Mouse (Mus musculus): ENCODE measurements around the gene Xkr8. TPM values are rescaled to one million over a fixed set of nuclear protein-coding genes. Genes with fewer than 3 reads are reported as not detected.

Gene Xkr8
- polyA plus RNA-seq, 1 experiment from 2014 or later = 7.4 TPM

DNA sequence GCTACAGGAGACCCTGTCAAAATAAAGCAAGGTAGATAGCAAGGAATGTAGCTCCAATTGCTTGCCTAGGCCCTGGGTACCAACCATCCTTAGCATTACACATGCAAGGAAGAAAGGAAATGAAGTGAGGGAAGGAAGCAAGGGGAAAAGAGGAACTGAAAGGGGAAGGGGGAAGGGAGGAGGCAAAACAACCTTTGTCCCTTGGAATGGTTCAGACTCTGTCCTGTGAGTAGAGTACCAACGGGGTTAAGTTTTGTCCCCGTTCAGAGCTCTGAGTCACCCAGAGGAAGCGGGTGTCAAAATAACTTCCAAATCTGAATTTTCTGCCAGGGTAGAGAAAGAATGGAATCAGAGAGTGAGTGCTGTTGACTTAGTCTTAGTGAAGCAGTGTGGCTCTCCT lies 27.9 kb upstream of the Xkr8 start:
- Histone ChIP-seq H3K36me3 (replicated peaks; ENCODE audit: control insufficient read depth, insufficient read depth) (no peaks in the 10 kb centered on the region), H3K9me3 (ENCODE audit: control insufficient read depth, low read length) (no peaks in the 10 kb centered on the region), H3K4me3 (replicated peaks; ENCODE audit: low read length) (no peak overlapping the region), H3K4me1 (replicated peaks; ENCODE audit: control insufficient read depth, insufficient read depth, low read length) (peaks cover 4% of the 10 kb centered on the region; the same call in 1 of the 2 replicates), H3K9ac (no peak overlapping the region), H3K27ac (no peak overlapping the region), H3K27me3 (ENCODE audit: control insufficient read depth, insufficient read depth, low read length) (peaks cover 15% of the 10 kb centered on the region; the same call in 1 of the 2 replicates), H3K4me2 (replicated peaks) (no peak overlapping the region)
- 74% methylated on average over 3 of the region's 3 CpGs for WGBS
- ATAC-seq (ENCODE audit: low FRiP score) (no peak), DNase-seq (ENCODE audit: low spot score) (no peak)

DNA sequence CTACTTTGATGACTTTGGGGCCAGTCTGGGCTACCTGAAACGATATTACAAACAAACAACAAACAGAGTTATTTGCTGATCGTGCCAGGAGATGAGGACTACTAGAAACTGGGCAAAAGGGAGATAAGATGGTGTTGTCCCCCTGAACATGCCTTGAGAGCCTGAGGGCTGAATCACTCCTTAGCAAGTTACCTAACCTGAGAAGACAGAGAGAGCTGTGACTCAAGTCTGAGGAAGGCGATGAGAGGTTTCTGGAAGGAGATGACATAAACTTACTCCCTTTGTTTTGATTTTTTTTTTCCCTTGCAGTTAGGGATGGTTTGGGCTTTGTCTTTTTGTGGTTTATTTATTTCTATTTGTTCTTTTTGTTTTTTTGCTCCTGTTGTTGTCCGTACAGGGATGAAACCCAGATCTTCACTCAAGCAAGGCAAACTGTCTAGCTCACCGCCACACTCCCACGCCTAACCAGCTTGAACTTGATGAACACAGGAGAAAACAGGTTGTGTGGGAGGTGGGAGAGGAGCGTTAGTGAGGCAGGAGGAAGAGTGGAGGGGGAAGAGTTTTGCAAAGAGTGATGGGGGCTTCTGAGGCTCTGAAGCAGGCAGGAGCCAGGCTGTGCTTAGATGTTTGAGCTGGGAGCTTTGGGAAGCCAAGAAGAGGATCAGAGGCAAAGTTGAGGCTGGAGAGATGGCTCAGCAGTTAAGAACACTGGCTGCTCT lies 25.4 kb upstream of the Xkr8 start:
- no peak overlapping the region for H3K4me3 ChIP-seq (replicated peaks; ENCODE audit: low read length)
- no peak overlapping the region for H3K9ac ChIP-seq
- no peak overlapping the region for H3K4me2 ChIP-seq (replicated peaks)
- H3K36me3 ChIP-seq (replicated peaks; ENCODE audit: control insufficient read depth, insufficient read depth) = no peaks in the 10 kb centered on the region
- peaks cover 4% of the 10 kb centered on the region; the same call in 1 of the 2 replicates for H3K4me1 ChIP-seq (replicated peaks; ENCODE audit: control insufficient read depth, insufficient read depth, low read length)
- peaks cover 15% of the 10 kb centered on the region; the same call in 1 of the 2 replicates for H3K27me3 ChIP-seq (ENCODE audit: control insufficient read depth, insufficient read depth, low read length)
- no peak for DNase-seq (ENCODE audit: low spot score)
- WGBS = 87% methylated on average over 7 of the region's 7 CpGs
- H3K27ac ChIP-seq = no peak overlapping the region
- no peaks in the 10 kb centered on the region for H3K9me3 ChIP-seq (ENCODE audit: control insufficient read depth, low read length)
- no peak for ATAC-seq (ENCODE audit: low FRiP score)

DNA sequence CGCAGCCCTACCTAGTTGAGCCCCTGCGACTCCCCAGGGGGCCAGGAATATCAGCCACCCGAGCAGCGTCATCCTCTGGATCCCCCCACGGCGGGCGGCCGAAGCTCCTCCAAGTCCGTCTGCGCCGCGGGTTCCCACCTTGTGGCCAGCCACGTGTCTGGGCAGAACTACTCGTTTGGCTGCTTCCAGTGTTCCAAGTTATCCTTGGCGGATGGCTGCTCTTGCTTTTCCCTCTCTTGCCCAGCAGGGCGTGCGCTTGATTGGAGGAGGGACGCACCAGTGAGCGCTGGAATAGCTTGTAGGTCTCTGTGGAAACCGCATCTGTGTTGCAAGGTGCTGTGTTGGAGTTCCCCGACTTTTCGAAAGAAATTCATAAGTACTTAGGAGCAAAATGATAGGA lies 24.6 kb upstream of the Xkr8 start, which contains the start of gene Smpdl3b:
Smpdl3b (minus strand) TSS at position 279 of the 400 bp plus-strand sequence.
- Histone ChIP-seq H3K27me3 (ENCODE audit: control insufficient read depth, insufficient read depth, low read length) (peaks cover 15% of the 10 kb centered on the region; the same call in 1 of the 2 replicates), H3K4me2 (replicated peaks) (peak within 1 kb of the TSS; percentile 69), H3K27ac (no peak within 1 kb of the TSS), H3K4me3 (replicated peaks; ENCODE audit: low read length) (peak within 1 kb of the TSS; percentile 31), H3K4me1 (replicated peaks; ENCODE audit: control insufficient read depth, insufficient read depth, low read length) (peaks cover 4% of the 10 kb centered on the region; the same call in 1 of the 2 replicates), H3K9me3 (ENCODE audit: control insufficient read depth, low read length) (no peaks in the 10 kb centered on the region), H3K9ac (peak within 1 kb of the TSS; percentile 48), H3K36me3 (replicated peaks; ENCODE audit: control insufficient read depth, insufficient read depth) (no peaks in the 10 kb centered on the region)
- ATAC-seq (ENCODE audit: low FRiP score) (peak; percentile 71; the same call in 1 of the 2 replicates), DNase-seq (ENCODE audit: low spot score) (peak; percentile 70)
- 1% methylated on average over 22 of the region's 22 CpGs for WGBS

DNA sequence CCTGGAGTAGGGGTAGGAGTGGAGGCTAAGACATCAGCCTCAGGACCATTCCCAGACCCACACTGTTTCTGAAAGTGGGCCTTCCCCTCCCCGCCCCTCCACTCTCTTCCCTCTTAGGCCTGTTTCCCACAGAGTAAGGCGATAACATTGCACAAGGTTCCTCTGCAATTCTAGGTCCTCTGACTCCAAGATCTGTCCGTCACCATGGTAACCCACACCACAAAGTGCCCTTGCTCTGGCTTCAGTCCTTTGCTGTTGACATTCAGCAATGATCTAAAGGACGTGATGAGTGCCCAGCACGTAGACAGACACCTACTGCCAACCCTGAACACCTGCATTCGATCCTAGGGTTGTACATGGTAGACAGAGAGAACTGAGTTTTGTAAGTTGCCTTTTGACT lies 20.6 kb upstream of the Xkr8 start:
- Histone ChIP-seq H3K27me3 (ENCODE audit: control insufficient read depth, insufficient read depth, low read length) (peaks cover 15% of the 10 kb centered on the region; the same call in 1 of the 2 replicates), H3K4me3 (replicated peaks; ENCODE audit: low read length) (no peak overlapping the region), H3K27ac (no peak overlapping the region), H3K36me3 (replicated peaks; ENCODE audit: control insufficient read depth, insufficient read depth) (no peaks in the 10 kb centered on the region), H3K4me1 (replicated peaks; ENCODE audit: control insufficient read depth, insufficient read depth, low read length) (peaks cover 4% of the 10 kb centered on the region; the same call in 1 of the 2 replicates), H3K9me3 (ENCODE audit: control insufficient read depth, low read length) (no peaks in the 10 kb centered on the region), H3K9ac (no peak overlapping the region), H3K4me2 (replicated peaks) (no peak overlapping the region)
- no peak for ATAC-seq (ENCODE audit: low FRiP score)
- WGBS = 78% methylated on average over 6 of the region's 6 CpGs
- DNase-seq (ENCODE audit: low spot score) = no peak

DNA sequence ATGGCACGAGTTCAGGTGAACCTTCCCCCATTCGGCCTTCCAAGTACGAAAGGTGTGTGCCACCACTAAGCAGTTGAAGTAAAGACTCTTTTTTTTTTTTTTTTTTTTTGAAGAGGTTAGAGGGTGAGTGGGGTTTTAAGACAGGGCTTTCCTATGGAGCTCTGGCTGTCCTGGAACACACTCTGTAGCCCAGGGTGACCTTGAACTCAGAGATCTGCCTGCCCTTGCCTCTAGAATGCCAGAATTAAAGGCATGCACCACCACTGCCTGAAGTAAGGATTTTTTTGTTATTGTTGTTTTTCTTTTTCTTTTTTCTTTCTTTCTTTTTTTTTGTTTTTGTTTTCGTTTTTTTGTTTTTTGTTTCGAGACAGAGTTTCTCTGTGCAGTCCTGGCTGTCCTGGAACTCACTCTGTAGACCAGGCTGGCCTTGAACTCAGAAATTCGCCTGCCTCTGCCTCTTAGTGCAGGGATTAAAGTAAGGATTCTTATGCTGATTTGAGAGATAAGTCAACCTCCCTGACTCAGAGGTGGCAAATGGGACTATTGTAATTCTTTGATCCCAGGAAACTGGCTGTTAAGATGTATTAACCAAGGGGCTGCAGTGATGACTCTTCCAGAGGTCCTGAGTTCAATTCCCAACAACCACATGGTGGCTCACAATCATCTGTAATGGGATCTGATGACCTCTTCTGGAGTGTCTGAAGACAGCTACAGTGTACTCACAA lies 17.1 kb upstream of the Xkr8 start:
- DNase-seq (ENCODE audit: low spot score) (no peak), ATAC-seq (ENCODE audit: low FRiP score) (no peak)
- H3K9me3 ChIP-seq (ENCODE audit: control insufficient read depth, low read length) = no peaks in the 10 kb centered on the region
- H3K36me3 ChIP-seq (replicated peaks; ENCODE audit: control insufficient read depth, insufficient read depth) = no peaks in the 10 kb centered on the region
- peaks cover 3% of the 10 kb centered on the region; the same call in 1 of the 2 replicates for H3K4me1 ChIP-seq (replicated peaks; ENCODE audit: control insufficient read depth, insufficient read depth, low read length)
- no peak overlapping the region for H3K4me3 ChIP-seq (replicated peaks; ENCODE audit: low read length)
- WGBS = 83% methylated on average over 6 of the region's 6 CpGs
- no peak overlapping the region for H3K9ac ChIP-seq
- no peak overlapping the region for H3K27ac ChIP-seq
- no peak overlapping the region for H3K4me2 ChIP-seq (replicated peaks)
- no peaks in the 10 kb centered on the region for H3K27me3 ChIP-seq (ENCODE audit: control insufficient read depth, insufficient read depth, low read length)

DNA sequence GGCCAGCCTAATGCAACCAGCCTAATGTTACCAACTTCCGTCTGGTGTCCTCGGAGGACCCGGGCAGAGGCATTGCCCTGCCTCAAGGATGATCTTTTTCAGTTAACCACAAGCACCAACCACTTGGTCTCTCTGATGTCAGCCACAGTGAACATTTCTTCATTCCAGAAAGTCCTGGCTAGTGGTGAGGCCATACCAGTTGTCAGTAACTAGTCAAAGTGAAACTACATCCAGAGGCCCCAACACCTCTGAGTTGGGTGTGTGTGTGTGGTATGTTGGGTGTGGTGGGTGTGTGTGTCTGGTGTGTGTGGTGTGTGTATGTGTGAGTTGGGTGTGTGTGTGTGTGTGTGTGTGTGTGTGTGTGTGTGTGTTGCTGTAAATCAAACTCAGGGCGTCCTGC lies 16.4 kb upstream of the Xkr8 start:
- Histone ChIP-seq H3K4me2 (replicated peaks) (no peak overlapping the region), H3K27me3 (ENCODE audit: control insufficient read depth, insufficient read depth, low read length) (no peaks in the 10 kb centered on the region), H3K9me3 (ENCODE audit: control insufficient read depth, low read length) (no peaks in the 10 kb centered on the region), H3K27ac (no peak overlapping the region), H3K9ac (no peak overlapping the region), H3K4me3 (replicated peaks; ENCODE audit: low read length) (no peak overlapping the region), H3K4me1 (replicated peaks; ENCODE audit: control insufficient read depth, insufficient read depth, low read length) (peaks cover 9% of the 10 kb centered on the region), H3K36me3 (replicated peaks; ENCODE audit: control insufficient read depth, insufficient read depth) (no peaks in the 10 kb centered on the region)
- ATAC-seq (ENCODE audit: low FRiP score) (no peak), DNase-seq (ENCODE audit: low spot score) (no peak)
- WGBS = 94% methylated on average over 4 of the region's 4 CpGs

DNA sequence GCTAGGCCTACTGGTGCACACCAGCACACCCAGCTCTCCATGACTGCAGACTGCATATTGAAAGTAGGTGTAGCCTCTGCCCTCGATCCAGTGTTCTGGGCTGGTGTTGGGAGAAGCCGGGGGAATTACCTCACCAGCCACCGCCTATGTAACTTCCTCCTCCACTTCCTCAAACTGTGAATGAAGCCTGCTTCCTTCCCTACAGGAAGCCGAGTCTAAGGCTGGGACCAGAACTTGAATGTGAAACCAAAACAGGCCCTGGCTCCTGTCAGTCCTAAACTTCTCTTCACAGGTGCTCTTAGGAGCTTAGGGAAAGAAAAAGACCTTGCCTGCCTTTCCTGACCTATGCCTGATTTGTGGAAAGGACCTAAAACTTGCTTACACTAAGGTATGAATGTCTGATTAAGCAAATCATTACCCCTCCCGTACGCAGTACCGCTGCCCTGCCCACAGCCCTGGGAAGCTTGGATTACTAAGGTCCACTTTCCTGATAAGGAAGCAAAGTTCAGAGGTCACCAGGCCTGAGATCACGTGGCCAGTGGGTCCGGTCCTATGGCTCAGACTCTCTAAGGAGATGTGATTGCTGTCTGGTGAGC lies 15.4 kb upstream of the Xkr8 start:
- ATAC-seq (ENCODE audit: low FRiP score) = no peak

DNA sequence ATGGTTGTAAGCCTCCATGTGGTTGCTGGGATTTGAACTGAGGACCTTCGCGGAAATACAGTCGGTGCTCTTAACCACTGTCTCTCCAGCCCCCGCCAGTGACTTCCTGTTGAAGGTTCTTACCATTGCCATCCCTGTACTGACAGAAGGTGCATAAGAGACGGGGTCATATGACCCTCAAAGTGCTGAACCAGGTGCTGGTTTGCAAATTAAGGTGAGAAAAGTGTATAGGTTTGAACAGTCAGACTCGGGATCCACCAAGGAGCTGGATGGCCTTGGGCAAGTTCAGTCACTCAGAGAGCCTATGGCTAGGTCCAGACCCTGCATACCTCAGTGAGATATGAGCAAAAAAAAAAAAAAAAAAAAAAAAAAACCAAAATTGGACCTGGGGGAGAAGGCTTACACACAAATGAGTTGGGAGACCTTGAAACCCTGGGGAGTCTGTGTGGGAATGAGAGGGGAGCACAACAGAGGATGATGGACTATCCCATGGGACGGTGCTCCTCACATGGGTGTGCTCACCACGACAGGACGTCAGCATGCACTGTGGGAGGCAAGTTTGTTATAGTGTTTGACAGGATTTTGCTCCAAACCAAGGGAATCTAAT lies 14.7 kb upstream of the Xkr8 start:
- ATAC-seq (ENCODE audit: low FRiP score) = no peak
- no peak for DNase-seq (ENCODE audit: low spot score)
- no peaks in the 10 kb centered on the region for H3K36me3 ChIP-seq (replicated peaks; ENCODE audit: control insufficient read depth, insufficient read depth)
- no peaks in the 10 kb centered on the region for H3K27me3 ChIP-seq (ENCODE audit: control insufficient read depth, insufficient read depth, low read length)
- peaks cover 14% of the 10 kb centered on the region for H3K4me1 ChIP-seq (replicated peaks; ENCODE audit: control insufficient read depth, insufficient read depth, low read length)
- no peak overlapping the region for H3K4me2 ChIP-seq (replicated peaks)
- no peaks in the 10 kb centered on the region for H3K9me3 ChIP-seq (ENCODE audit: control insufficient read depth, low read length)
- no peak overlapping the region for H3K4me3 ChIP-seq (replicated peaks; ENCODE audit: low read length)
- H3K9ac ChIP-seq = no peak overlapping the region
- WGBS = 82% methylated on average over 9 of the region's 9 CpGs
- H3K27ac ChIP-seq = no peak overlapping the region

More for the DNA sequence above, 15.4 kb upstream of the Xkr8 start:
- H3K4me2 ChIP-seq (replicated peaks) = no peak overlapping the region
- H3K9me3 ChIP-seq (ENCODE audit: control insufficient read depth, low read length) = no peaks in the 10 kb centered on the region
- H3K9ac ChIP-seq = no peak overlapping the region
- H3K4me1 ChIP-seq (replicated peaks; ENCODE audit: control insufficient read depth, insufficient read depth, low read length) = peaks cover 14% of the 10 kb centered on the region
- 77% methylated on average over 9 of the region's 9 CpGs for WGBS
- no peaks in the 10 kb centered on the region for H3K27me3 ChIP-seq (ENCODE audit: control insufficient read depth, insufficient read depth, low read length)
- no peak for DNase-seq (ENCODE audit: low spot score)
- H3K4me3 ChIP-seq (replicated peaks; ENCODE audit: low read length) = no peak overlapping the region
- H3K36me3 ChIP-seq (replicated peaks; ENCODE audit: control insufficient read depth, insufficient read depth) = no peaks in the 10 kb centered on the region
- no peak overlapping the region for H3K27ac ChIP-seq

Data from hindbrain, embryonic 14.5 days (tissue).